Comparison of ENCODE assay signal across 8 mouse cellular contexts in the genomic region with DNA sequence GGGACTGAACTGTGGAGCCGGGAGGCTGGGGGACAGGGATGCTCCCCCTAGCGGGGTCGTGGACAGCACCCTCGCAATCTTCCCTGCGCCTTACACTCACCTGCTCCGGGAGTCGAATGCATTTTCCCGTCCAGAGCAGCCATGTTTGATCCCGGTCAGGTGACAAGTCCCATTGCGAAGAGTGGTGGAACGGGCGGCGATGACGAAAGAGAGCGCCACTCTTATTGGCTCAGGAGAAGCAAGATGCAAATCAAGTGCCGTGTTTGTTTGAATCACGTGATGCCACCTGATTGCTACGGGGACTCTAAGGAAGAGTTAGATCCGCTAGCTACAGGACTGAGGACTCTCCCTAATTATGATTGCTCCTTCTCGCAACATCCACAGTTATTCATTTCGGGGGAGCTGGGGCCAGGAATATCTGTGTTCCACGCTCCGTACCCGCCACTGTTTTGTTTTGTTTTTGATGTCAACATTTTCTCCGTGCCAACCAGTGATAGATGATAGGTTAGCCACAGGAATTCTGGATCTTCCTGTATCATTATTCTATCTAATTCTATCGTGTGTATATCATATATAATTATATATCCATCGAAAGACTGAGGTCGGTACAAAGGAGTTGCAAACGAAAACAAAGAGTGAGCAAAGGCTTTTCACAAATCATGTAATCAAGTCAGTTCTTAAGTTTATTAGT. TPM values are rescaled to one million over a fixed set of nuclear protein-coding genes. Genes with fewer than 3 reads are reported as not detected.
DNase-seq lines count a peak whose midpoint lies in the region; ATAC-seq and TF ChIP-seq lines count a peak whose summit lies in the region.

Zfyve26 (minus strand) TSS at position 179 of the 691 bp plus-strand sequence.

- DNase-seq in 3134 (ENCODE audit: extremely low read depth, insufficient read length, low spot score): peak; percentile 82
- DNase-seq in adrenal gland, postnatal 36 days: peak; percentile 93 to 95
- peak; percentile 93 to 97 for DNase-seq in heart, adult 18-20 months
- DNase-seq in kidney, adult 2 months: peak; percentile 98
- peak; percentile 89 to 94 for DNase-seq in spleen, adult 2 months (ENCODE audit: low read depth in 1 of 2, low spot score in 2 of 2)

- H3K4me1 ChIP-seq in embryonic facial prominence, embryonic 13.5 days: peaks cover 14% of the 10 kb centered on the region
- H3K4me1 ChIP-seq in kidney, adult 2 months (ENCODE audit: control insufficient read depth, insufficient read depth, low read length): peaks cover 2% of the 10 kb centered on the region; the same call in 1 of the 2 replicates
- peaks cover 13% of the 10 kb centered on the region for H3K4me1 ChIP-seq in limb, embryonic 12.5 days (replicated peaks)
- peaks cover 23% of the 10 kb centered on the region for H3K4me1 ChIP-seq in midbrain, embryonic 15.5 days
- peaks cover 6% of the 10 kb centered on the region; the same call in 1 of the 2 replicates for H3K4me1 ChIP-seq in spleen, adult 2 months (ENCODE audit: control insufficient read depth, insufficient read depth, insufficient read length)

- H3K27me3 ChIP-seq in embryonic facial prominence, embryonic 13.5 days: no peaks in the 10 kb centered on the region
- H3K27me3 ChIP-seq in kidney, adult 2 months (replicated peaks; ENCODE audit: control insufficient read depth, insufficient read depth, low read length): no peaks in the 10 kb centered on the region
- no peaks in the 10 kb centered on the region for H3K27me3 ChIP-seq in limb, embryonic 12.5 days
- no peaks in the 10 kb centered on the region for H3K27me3 ChIP-seq in midbrain, embryonic 15.5 days (replicated peaks)
- H3K27me3 ChIP-seq in spleen, adult 2 months (ENCODE audit: control insufficient read depth, insufficient read depth, low read length): no peaks in the 10 kb centered on the region

- H3K27ac ChIP-seq in embryonic facial prominence, embryonic 13.5 days: peak within 1 kb of the TSS; percentile 84
- peak within 1 kb of the TSS; percentile 43 for H3K27ac ChIP-seq in kidney, adult 2 months (ENCODE audit: insufficient read depth, low read depth, low read length)
- H3K27ac ChIP-seq in limb, embryonic 12.5 days: peak within 1 kb of the TSS; percentile 64
- H3K27ac ChIP-seq in midbrain, embryonic 15.5 days: peak within 1 kb of the TSS; percentile 76
- H3K27ac ChIP-seq in spleen, adult 2 months (ENCODE audit: insufficient read depth, low read length): peak within 1 kb of the TSS; percentile 45

- H3K4me2 ChIP-seq in embryonic facial prominence, embryonic 13.5 days: peak within 1 kb of the TSS; percentile 77
- H3K4me2 ChIP-seq in limb, embryonic 12.5 days: peak within 1 kb of the TSS; percentile 60
- H3K4me2 ChIP-seq in midbrain, embryonic 15.5 days: peak within 1 kb of the TSS; percentile 95

- under 1% methylated on average over 29 of the region's 29 CpGs for WGBS in embryonic facial prominence, embryonic 13.5 days
- WGBS in kidney, adult 2 months: 1% methylated on average over 29 of the region's 29 CpGs
- under 1% methylated on average over 29 of the region's 29 CpGs for WGBS in limb, embryonic 12.5 days
- under 1% methylated on average over 29 of the region's 29 CpGs for WGBS in midbrain, embryonic 15.5 days
- under 1% methylated on average over 29 of the region's 29 CpGs for WGBS in spleen, adult 2 months

- peaks cover 7% of the 10 kb centered on the region; the same call in 1 of the 2 replicates for H3K36me3 ChIP-seq in embryonic facial prominence, embryonic 13.5 days
- no peaks in the 10 kb centered on the region for H3K36me3 ChIP-seq in kidney, adult 2 months (ENCODE audit: control insufficient read depth, insufficient read depth, low read length)
- H3K36me3 ChIP-seq in limb, embryonic 12.5 days: peaks cover 4% of the 10 kb centered on the region
- H3K36me3 ChIP-seq in midbrain, embryonic 15.5 days (replicated peaks): no peaks in the 10 kb centered on the region
- H3K36me3 ChIP-seq in spleen, adult 2 months (ENCODE audit: control insufficient read depth, insufficient read depth, low read length): peaks cover 6% of the 10 kb centered on the region; the same call in 1 of the 2 replicates

- TF ChIP-seq POLR2A in kidney, adult 2 months (IDR thresholded peaks at IDR 0.05; ENCODE audit: low read depth, low read length): peak; percentile 62
- peak; percentile 23; the same call in 1 of the 2 replicates for TF ChIP-seq POLR2A in spleen, adult 2 months (IDR thresholded peaks at IDR 0.05; ENCODE audit: low read depth, low read length)

- H3K9me3 ChIP-seq in embryonic facial prominence, embryonic 13.5 days: no peaks in the 10 kb centered on the region
- H3K9me3 ChIP-seq in limb, embryonic 12.5 days: no peaks in the 10 kb centered on the region
- no peaks in the 10 kb centered on the region for H3K9me3 ChIP-seq in midbrain, embryonic 15.5 days

- 0 out of 2 replicates have a peak, but pooled peaks have one; percentile 1 for TF ChIP-seq CTCF in kidney, adult 2 months (conservative IDR thresholded peaks at IDR 0.05; ENCODE audit: insufficient read depth, insufficient read length, low read depth, low read length)
- 0 out of 2 replicates have a peak, but pooled peaks have one; percentile 4 for TF ChIP-seq CTCF in spleen, adult 2 months (IDR thresholded peaks at IDR 0.05; ENCODE audit: extremely low read depth, insufficient read depth, insufficient read length, insufficient replicate concordance)

- peak within 1 kb of the TSS; percentile 80 for H3K9ac ChIP-seq in embryonic facial prominence, embryonic 13.5 days
- H3K9ac ChIP-seq in limb, embryonic 12.5 days (replicated peaks): peak within 1 kb of the TSS; percentile 57
- peak within 1 kb of the TSS; percentile 62 for H3K9ac ChIP-seq in midbrain, embryonic 15.5 days

- ATAC-seq in embryonic facial prominence, embryonic 13.5 days (ENCODE audit: insufficient number of reproducible peaks, insufficient read depth, low FRiP score, low TSS enrichment, low read depth): peak; percentile 94
- peak; percentile 98 for ATAC-seq in limb, embryonic 12.5 days (ENCODE audit: insufficient number of reproducible peaks, insufficient read depth, low FRiP score, low TSS enrichment, low read depth)
- ATAC-seq in midbrain, embryonic 15.5 days (replicated peaks): peak; percentile 98

- peak within 1 kb of the TSS; percentile 74 for H3K4me3 ChIP-seq in embryonic facial prominence, embryonic 13.5 days
- H3K4me3 ChIP-seq in kidney, adult 2 months (ENCODE audit: insufficient read depth, low read depth, low read length): peak within 1 kb of the TSS; percentile 91
- peak within 1 kb of the TSS; percentile 54 for H3K4me3 ChIP-seq in limb, embryonic 12.5 days (replicated peaks)
- H3K4me3 ChIP-seq in midbrain, embryonic 15.5 days: peak within 1 kb of the TSS; percentile 68
- H3K4me3 ChIP-seq in spleen, adult 2 months (ENCODE audit: extremely low read depth, insufficient read depth, insufficient read length): peak within 1 kb of the TSS; percentile 76

RNA-seq across cellular contexts. Expression of gene Zfyve26, which starts in this region (rescaled TPM):
- total RNA-seq in adrenal gland, postnatal 36 days (2021): 10 to 100 TPM; 20.5 to 24.4 TPM
- 15.5 and 15.6 TPM in 2 replicates for polyA plus RNA-seq in embryonic facial prominence, embryonic 13.5 days (2015; fragmentation: Nextera tagmentation; extraction: Ambion mirVana)
- 10 to 100 TPM; 13.5 to 14.3 TPM for total RNA-seq in heart, adult 18-20 months (2021)
- polyA plus RNA-seq in kidney, adult 2 months (2012; rRNA removed): 20.6 and 21.3 TPM in 2 replicates
- 12.4 and 17.8 TPM in 2 replicates for polyA plus RNA-seq in limb, embryonic 12.5 days (2016; fragmentation: Nextera tagmentation; extraction: Ambion mirVana)
- 9.5 and 12.2 TPM in 2 replicates for polyA plus RNA-seq in midbrain, embryonic 15.5 days (2015; fragmentation: Nextera tagmentation; extraction: Ambion mirVana)
- 28.7 and 29.4 TPM in 2 replicates for polyA plus RNA-seq in spleen, adult 2 months (2012; rRNA removed)

Comparison
In these comparisons a context has a peak if more than half of its experiments do, and no peak if none do; other contexts are left out.
1. Peak in every context shown above with its lines: DNase-seq, ATAC-seq, H3K4me3 ChIP-seq and H3K27ac ChIP-seq.